Mouse (Mus musculus) ovary, postnatal 36 days (tissue): ENCODE measurements around the gene Ccdc6.
"Not testable (repeated sequence)": the region's sequence is repeated elsewhere in the genome, so short reads cannot be mapped to it uniquely, and the experiment has no call there.

Experiments used
- DNase-seq: peaks from one replicate; pipeline ENCODE4 v3.0.0; 2022; ENCODE audit warnings: low spot score, mixed read lengths

Ccdc6 gene

DNA sequence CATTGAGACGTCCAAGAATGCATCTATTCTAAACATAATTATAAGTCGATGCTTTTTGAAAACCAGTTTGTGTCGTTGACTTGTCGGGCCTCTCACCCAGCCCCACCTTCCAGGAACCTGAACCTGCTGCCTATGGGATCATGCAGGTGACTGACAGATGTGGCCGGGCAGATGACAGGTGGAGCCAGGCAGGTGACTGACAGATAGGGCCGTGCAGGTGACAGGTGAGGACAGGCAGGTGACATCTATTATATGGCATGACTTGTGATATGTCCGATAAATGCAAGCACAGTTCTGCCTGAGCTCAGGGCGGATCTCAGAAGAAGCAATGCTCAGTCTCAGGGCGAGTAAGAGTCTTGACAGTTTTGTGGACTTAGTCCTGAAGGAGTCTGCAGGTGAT lies 114.4 kb downstream of the Ccdc6 start:
- DNase-seq, result no peak

- no peak for DNase-seq
Observed at GRCm38 (mm10) chr10:70220971-70221370, 124.0 kb downstream of the Ccdc6 start.

GRCm38 (mm10) chr10:70222231-70222630 lies 125.3 kb downstream of the Ccdc6 start:
- not testable (repeated sequence) for DNase-seq

DNA sequence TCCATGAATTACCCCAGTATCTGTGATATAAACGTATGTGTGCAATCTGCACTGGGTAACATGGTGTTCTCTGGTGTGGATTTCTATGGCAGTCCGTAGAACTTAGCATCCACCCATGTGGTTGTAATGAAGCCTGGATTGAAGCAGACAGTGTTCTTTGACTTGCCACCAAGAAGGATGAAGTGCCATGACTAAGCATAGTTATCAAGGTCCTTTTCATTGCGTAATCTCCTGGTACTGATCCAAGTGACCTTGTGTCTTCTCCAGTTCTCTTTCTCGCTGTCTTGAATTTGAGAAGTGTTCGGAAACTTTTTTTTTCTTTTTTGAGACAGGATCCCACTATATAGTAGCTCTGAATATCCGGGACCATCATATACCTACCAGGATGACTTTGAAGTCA lies 127.7 kb downstream of the Ccdc6 start:
- DNase-seq, result no peak

DNA sequence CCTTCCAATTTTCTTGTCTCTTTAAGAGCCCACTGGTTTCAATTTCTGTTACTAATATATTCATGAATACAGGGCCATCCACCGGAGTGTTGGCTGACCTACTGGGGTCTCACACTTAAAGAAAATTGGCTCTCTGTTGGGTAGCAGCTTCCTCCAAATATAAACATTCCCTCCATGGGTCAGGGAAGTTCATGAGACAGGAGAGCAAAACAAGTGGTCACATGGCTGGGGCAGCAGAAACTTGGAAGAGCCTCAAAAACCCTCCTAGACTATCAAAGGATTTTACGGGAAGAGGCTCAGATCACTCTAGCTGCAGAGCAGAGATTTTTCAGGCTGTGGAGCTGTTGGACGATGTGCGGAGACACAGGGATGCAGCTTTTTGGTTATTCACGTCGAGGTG lies 128.8 kb downstream of the Ccdc6 start:
- no peak for DNase-seq

DNA sequence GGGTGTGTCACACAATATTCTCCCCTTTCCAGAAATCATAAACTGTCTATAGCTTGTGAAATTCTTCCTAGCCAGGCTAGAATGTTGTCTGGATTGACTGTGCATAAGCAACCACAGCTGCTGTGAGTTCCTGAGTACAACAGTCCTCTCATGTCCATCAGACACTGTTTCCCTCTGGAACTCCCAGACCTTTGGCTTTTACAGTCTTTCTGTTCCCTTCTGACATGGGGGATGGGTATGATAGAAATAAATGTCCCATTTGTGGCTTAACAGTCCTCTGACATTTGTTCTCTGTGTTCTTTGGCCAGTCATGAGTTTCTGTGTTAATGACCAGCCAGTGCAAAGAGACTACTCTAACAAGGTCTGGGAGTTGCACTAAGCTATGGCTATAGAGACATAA lies 129.7 kb downstream of the Ccdc6 start:
- DNase-seq, result no peak

DNA sequence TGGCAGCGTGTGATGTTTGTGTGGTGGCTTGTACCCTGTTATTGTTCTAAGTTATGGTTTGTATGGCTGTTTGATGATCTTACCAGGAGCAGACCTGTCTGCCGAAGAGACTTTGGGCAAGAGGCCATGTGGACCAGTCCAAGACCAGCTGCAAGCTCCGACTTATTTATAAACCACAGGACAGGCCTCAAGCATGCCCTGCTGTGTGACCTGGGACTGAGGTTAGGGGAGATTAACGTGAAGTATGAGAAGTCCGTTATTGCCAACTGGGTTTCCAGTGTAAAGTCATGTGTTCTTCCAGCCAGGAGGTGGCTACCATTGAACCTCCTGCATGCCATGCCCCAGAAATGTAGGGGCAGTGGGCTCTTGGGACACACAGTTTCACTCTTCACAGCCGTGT lies 133.4 kb downstream of the Ccdc6 start:
- DNase-seq, result no peak

- DNase-seq, result no peak
Observed at GRCm38 (mm10) chr10:70237936-70238335, 141.0 kb downstream of the Ccdc6 start.
